Mouse (Mus musculus): Measurements from ENCODE around the gene Nkx2-5. TPM values are rescaled to one million over a fixed set of nuclear protein-coding genes. Genes with fewer than 3 reads are reported as not detected.

The Nkx2-5 gene
- polyA plus RNA-seq, 1 experiment from 2014 or later = 0.66 TPM

DNA sequence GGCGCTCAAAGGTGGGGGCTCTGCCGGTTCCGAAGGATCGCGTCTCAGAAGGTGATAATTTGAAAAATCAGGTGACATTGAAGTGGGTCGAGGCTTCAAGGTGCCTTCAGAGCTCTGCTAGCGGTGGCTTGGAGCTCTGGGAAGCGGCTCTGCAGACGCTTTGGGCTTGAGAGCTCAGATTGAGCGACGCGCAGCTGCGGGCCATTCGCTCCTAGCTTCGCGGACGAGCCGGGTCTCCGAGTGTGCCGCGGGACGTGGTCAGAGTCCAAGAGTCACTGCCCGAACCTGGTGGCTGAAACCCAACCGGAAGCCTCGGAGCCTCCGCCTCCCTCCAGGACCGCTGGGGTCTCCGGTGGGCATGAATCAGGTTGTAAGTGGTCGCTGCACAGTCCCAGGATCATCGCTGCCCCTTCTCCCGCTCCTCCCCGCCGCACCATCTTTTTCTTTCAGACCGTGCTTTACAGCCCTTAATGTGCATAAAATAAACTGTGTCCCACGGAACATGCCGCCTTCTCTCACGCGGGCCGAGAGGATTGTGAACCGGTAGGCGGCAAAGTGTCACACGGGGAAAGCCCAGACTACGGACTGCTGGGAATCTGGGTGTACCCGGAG lies 5.0 kb upstream of the Nkx2-5 start:
- Histone ChIP-seq H3K4me1 (replicated peaks) (peaks cover 15% of the 10 kb centered on the region), H3K36me3 (no peaks in the 10 kb centered on the region), H3K27ac (replicated peaks) (no peak overlapping the region), H3K9ac (no peak overlapping the region), H3K27me3 (peaks cover 95% of the 10 kb centered on the region), H3K4me2 (peak overlapping the region; percentile 24; the same call in 1 of the 2 replicates), H3K9me3 (no peaks in the 10 kb centered on the region), H3K4me3 (peak overlapping the region; percentile 6; the same call in 1 of the 2 replicates)
- no peak for ATAC-seq (ENCODE audit: low read depth)
- under 1% methylated on average over 44 of the region's 44 CpGs for WGBS

DNA sequence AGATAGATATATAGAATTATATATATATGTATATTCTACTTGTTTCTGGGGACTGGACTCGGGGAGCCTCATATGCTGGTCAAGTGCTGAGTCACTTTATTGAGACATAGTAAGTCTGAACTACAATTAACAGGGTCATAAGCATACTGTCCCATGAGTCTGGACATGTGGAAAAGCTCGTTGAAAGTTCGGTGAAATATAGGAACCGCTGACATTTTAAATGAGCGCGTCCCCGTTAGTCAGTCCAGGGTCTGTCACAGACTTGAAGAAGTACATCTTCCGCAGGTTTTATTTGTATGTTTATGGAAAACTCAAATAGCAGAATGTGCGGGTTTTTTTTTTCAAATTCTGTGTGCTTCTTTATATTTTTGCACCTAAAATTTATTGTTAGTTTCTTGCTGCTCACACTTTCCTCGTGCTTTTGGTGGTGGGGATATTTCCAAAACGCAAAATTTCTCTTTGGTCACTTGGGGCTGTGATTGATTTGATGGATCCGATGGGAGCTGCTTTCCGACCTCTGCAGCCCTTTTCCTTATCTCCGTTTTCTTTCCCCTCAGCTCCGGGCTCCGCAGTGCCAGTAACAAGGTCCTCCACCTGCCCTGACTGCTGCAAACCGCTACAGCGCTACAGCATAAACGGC lies 4.4 kb upstream of the Nkx2-5 start:
- H3K4me3 ChIP-seq = 0 out of 2 replicates have a peak overlapping the region, but pooled peaks have one; percentile 6
- no peak for ATAC-seq (ENCODE audit: low read depth)
- WGBS = 3% methylated on average over 19 of the region's 19 CpGs
- H3K9ac ChIP-seq = no peak overlapping the region
- no peaks in the 10 kb centered on the region for H3K9me3 ChIP-seq
- H3K27me3 ChIP-seq = peaks cover 95% of the 10 kb centered on the region
- H3K27ac ChIP-seq (replicated peaks) = no peak overlapping the region
- H3K4me1 ChIP-seq (replicated peaks) = peaks cover 20% of the 10 kb centered on the region
- no peaks in the 10 kb centered on the region for H3K36me3 ChIP-seq
- peak overlapping the region; percentile 24; the same call in 1 of the 2 replicates for H3K4me2 ChIP-seq

DNA sequence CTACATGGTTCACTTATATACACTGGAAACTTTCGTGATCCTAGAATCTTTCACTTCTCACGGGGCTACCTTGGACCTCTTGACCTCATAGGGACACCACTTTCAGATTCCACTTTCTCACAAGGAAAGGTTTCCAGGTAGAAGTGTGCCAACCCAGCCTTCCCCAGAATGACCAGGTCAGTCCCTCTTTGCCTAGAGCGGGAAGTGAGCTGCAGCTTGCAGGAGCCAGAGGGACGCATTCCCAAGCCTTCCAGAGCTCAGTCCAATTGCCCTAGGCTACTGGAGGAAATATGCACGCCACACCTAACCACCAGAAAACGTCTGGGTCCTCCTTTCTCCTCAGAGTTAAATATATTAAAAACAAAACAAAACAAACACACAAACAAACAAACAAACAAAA lies 3.4 kb upstream of the Nkx2-5 start:
- H3K4me2 ChIP-seq = no peak overlapping the region
- WGBS = 3% methylated on average over 6 of the region's 6 CpGs
- no peak overlapping the region for H3K27ac ChIP-seq (replicated peaks)
- H3K36me3 ChIP-seq = no peaks in the 10 kb centered on the region
- peaks cover 22% of the 10 kb centered on the region for H3K4me1 ChIP-seq (replicated peaks)
- no peak overlapping the region for H3K9ac ChIP-seq
- H3K9me3 ChIP-seq = no peaks in the 10 kb centered on the region
- no peak for ATAC-seq (ENCODE audit: low read depth)
- H3K4me3 ChIP-seq = no peak overlapping the region
- H3K27me3 ChIP-seq = peaks cover 95% of the 10 kb centered on the region

DNA sequence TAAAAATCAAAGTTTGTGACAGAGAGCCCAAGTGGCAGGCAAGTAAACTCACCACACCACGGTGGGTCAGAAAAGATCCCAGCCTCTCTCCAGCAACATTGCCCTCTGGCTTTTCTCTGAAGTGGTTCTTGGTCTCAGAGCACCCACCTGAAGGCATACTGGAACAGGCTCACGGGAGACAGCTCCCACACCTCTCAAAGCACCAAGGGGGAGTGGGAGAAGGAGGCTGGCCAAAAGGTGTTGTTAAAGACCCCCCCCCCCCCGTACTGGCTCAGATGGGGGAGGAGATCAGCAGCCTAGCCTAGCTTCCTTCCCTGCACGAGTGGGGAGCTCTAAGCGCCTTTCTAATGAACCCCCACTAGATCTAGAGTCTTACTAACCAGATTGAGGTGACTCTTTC lies 3.0 kb upstream of the Nkx2-5 start:
- no peak for ATAC-seq (ENCODE audit: low read depth)
- H3K27ac ChIP-seq (replicated peaks) = no peak overlapping the region
- no peaks in the 10 kb centered on the region for H3K36me3 ChIP-seq
- peaks cover 22% of the 10 kb centered on the region for H3K4me1 ChIP-seq (replicated peaks)
- H3K4me3 ChIP-seq = no peak overlapping the region
- H3K27me3 ChIP-seq = peaks cover 95% of the 10 kb centered on the region
- no peak overlapping the region for H3K9ac ChIP-seq
- no peaks in the 10 kb centered on the region for H3K9me3 ChIP-seq
- no peak overlapping the region for H3K4me2 ChIP-seq
- WGBS = 1% methylated on average over 5 of the region's 5 CpGs

DNA sequence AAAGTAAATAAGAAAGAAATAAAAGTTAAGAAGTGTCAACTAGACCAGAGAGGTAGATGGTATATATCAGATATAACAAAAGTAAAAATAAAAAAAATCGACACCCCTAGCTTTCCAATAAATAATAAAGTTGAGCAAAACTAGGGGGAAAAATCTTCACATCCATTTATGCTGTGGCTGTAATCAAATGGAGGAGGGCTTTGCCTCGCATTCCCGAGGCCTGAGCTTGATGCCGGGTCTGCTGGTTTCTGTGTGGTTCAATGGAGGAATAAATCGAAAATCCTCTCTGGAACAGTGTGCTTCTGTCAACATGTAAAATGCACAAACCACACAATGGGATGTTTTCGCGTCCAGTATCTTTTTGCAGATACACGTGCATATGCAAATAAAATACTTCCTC lies 1.6 kb upstream of the Nkx2-5 start:
- ATAC-seq (ENCODE audit: low read depth) = no peak
- WGBS = 7% methylated on average over 8 of the region's 8 CpGs
- H3K9ac ChIP-seq = no peak overlapping the region
- no peak overlapping the region for H3K4me3 ChIP-seq
- peaks cover 95% of the 10 kb centered on the region for H3K27me3 ChIP-seq
- H3K27ac ChIP-seq (replicated peaks) = no peak overlapping the region
- H3K4me2 ChIP-seq = no peak overlapping the region
- H3K36me3 ChIP-seq = no peaks in the 10 kb centered on the region
- no peaks in the 10 kb centered on the region for H3K9me3 ChIP-seq
- peaks cover 22% of the 10 kb centered on the region for H3K4me1 ChIP-seq (replicated peaks)

DNA sequence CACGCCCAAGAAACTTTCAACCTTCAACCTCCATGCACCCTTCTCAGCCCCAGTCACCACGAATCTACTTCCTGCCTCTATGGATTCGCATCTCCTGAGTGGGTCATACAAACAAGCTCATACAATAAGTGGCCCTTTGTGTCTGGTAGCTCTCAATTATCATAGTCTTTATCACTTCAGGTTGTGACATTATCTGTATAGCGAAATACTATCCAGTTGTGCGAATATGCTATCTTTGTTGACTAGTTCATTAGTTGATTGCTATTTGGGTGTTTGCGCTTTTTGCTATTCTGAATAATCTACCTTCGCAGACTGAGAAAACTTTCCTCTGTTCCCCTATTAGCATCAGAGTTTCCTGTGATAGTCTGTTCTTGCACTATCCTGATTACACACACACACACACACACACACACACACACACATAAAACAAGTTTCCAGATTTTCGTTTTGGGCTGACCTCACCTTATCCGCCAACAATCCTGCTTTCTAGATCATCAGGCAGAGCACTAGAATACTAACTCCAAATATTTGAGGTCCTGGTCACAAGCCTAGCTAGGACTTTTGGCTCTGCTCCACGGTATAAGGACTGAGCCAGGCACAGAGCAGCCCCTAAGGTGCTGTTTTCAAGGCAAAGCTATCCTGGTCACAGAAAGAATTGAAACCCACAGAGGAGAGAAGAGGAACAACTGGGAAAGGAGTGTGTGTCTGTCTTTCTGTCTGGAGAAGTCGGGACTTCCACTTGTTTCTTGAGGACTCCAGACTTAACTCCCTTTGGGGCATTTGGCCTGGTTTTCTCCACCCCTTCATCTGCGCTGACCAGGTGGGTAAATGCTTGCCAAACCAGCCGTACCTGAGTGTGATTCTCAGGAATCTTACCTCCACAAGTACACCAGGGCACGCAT lies 591 bp upstream of the Nkx2-5 start:
- H3K27ac ChIP-seq (replicated peaks) = no peak overlapping the region
- H3K4me1 ChIP-seq (replicated peaks) = peaks cover 17% of the 10 kb centered on the region
- WGBS = 4% methylated on average over 14 of the region's 14 CpGs
- no peak for ATAC-seq (ENCODE audit: low read depth)
- H3K9me3 ChIP-seq = no peaks in the 10 kb centered on the region
- no peak overlapping the region for H3K4me3 ChIP-seq
- no peak overlapping the region for H3K9ac ChIP-seq
- H3K36me3 ChIP-seq = no peaks in the 10 kb centered on the region
- H3K27me3 ChIP-seq = peaks cover 95% of the 10 kb centered on the region
- no peak overlapping the region for H3K4me2 ChIP-seq

DNA sequence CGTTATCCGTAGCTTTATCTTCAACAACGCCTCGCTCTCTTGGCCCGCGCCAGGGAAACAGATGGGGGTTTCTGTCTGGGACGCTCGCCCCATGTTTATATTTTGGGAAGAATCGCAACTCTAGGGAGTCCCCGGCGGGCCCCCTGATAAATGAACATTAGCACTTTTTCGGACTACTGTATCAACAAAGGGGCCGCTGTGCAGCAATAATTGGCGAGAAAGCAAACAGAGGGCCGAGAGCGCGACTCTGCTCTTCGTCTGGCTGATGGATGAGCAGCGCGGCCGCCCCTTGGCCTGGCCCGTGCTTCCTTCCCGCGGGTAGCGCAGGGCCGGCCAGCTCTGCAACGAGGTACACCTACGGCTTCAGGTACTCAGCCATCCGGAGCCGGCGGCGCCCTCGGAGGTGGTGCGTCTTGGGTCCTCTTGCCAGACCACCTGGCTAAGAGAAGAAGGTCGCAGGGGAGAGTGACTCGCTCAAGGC lies 398 bp downstream of the Nkx2-5 start:
- no peak overlapping the region for H3K4me2 ChIP-seq
- under 1% methylated on average over 36 of the region's 36 CpGs for WGBS

DNA sequence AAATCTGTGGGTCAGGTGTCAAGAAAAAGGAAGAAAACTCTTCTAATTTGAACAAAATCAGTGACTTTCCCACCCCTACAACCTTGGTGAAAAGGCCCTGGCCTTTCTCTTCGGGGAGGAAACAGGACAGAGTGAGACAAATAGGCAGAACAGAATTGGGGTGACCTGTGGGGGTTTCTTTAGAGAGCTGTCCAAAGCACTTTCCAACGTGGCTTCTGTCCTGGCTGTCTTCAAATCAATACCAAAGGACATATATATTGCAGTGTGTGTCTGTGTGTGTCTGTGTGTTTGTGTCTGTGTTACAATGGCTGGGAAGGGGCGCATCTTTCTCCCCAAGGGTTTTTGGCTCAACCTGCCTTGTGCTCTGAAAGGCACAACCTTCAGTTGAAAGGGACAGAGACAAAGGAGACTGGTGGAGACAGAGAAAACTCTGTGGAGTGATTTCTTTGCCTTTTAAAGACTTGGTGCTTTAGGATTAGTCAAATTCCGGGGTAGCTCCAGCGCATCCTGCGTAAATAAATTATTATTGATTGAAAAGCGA lies 1.0 kb downstream of the Nkx2-5 start:
- H3K36me3 ChIP-seq = no peaks in the 10 kb centered on the region

More for the DNA sequence above, 398 bp downstream of the Nkx2-5 start:
- Histone ChIP-seq H3K9ac (no peak overlapping the region), H3K4me1 (replicated peaks) (peaks cover 10% of the 10 kb centered on the region), H3K4me3 (no peak overlapping the region), H3K27ac (replicated peaks) (no peak overlapping the region), H3K36me3 (no peaks in the 10 kb centered on the region), H3K9me3 (no peaks in the 10 kb centered on the region), H3K27me3 (peaks cover 95% of the 10 kb centered on the region)
- ATAC-seq (ENCODE audit: low read depth) = no peak

DNA sequence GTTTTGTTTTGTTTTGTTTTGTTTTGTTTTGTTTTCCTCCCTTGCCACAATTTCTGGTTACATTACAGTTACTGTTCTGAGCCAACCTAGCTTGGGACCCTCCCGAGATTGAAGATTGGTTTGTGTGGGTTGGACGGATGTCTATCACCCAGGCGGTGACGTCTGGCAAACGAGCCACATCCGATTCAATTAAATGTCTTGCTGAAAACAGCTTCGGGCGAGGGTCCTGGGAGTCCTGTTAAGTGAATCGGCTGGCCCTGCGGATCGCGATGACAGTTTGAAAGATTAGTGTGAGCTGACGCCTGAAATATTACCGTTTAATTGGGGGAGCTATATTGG lies 1.6 kb downstream of the Nkx2-5 start:
- no peak overlapping the region for H3K4me2 ChIP-seq
- peaks cover 97% of the 10 kb centered on the region for H3K27me3 ChIP-seq
- H3K9ac ChIP-seq = no peak overlapping the region
- no peak overlapping the region for H3K27ac ChIP-seq (replicated peaks)
- WGBS = under 1% methylated on average over 14 of the region's 14 CpGs
- peaks cover 15% of the 10 kb centered on the region for H3K4me1 ChIP-seq (replicated peaks)
- H3K9me3 ChIP-seq = no peaks in the 10 kb centered on the region
- H3K36me3 ChIP-seq = no peaks in the 10 kb centered on the region
- H3K4me3 ChIP-seq = no peak overlapping the region
- ATAC-seq (ENCODE audit: low read depth) = no peak

More for the DNA sequence above, 1.0 kb downstream of the Nkx2-5 start:
- no peak for ATAC-seq (ENCODE audit: low read depth)
- H3K27me3 ChIP-seq = peaks cover 96% of the 10 kb centered on the region
- H3K4me3 ChIP-seq = no peak overlapping the region
- H3K27ac ChIP-seq (replicated peaks) = no peak overlapping the region
- no peak overlapping the region for H3K4me2 ChIP-seq
- H3K4me1 ChIP-seq (replicated peaks) = peaks cover 15% of the 10 kb centered on the region
- H3K9ac ChIP-seq = no peak overlapping the region
- WGBS = 2% methylated on average over 7 of the region's 7 CpGs
- H3K9me3 ChIP-seq = no peaks in the 10 kb centered on the region

DNA sequence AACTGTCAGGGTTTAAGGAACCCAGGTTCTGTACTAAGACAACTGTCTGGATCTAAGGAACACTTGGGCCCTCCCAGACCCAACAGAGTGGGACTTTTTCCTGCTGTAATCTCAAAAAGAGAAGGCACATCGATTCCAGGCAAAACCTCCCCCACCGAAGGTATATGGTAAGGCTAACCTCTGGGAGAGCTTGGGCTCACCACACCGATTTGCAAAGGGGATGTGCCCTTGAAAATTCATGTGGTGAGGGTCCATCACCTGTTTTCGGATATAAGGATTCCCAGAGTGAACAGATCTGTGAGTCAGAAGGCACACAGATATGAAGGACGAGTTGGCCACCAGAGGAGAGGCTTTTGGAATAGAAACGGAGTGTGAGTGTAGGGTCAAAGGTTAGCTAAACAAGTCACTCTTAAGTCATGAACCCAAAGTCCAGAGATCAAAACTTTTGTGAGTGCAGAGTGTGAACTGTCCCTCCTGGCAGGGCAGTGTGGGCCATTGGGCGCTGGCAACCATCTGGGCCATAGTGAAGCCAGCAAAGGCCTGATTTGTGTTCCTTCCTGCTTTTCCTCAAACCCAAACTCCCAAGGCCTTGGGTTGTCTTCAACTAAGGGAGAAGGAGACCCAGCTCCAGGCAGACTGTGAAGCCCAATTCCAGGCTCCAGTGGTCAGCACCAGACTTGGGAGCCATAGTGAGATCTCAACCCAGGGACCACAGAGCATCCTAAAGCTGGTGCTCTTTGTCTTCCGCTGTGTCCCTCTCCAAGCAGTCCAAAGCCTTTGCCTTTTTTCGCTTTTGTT lies 2.2 kb downstream of the Nkx2-5 start:
- Histone ChIP-seq H3K9ac (no peak overlapping the region), H3K4me2 (no peak overlapping the region), H3K9me3 (no peaks in the 10 kb centered on the region), H3K27me3 (peaks cover 97% of the 10 kb centered on the region), H3K27ac (replicated peaks) (no peak overlapping the region), H3K4me1 (replicated peaks) (peaks cover 15% of the 10 kb centered on the region), H3K4me3 (no peak overlapping the region), H3K36me3 (no peaks in the 10 kb centered on the region)
- no peak for ATAC-seq (ENCODE audit: low read depth)
- 4% methylated on average over 9 of the region's 9 CpGs for WGBS

DNA sequence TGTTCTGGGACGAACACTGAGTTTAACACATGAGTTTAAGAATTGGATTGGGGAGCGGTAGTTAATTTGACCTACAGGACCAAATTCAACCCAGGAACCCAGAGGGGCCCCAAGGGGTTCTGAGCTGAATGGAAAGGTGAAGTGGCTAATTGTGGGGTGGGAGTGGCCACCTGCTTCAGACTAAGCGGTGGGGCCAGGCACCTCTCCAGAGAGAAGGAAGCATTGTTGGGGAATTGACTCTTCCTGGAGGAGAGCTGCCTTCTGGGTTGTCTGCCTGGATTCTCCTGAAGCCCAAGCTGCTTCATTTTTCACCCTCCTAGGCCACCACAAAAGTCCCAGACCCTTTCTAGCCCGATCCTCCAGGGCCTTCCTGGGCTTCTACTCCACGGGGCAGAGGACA lies 2.8 kb downstream of the Nkx2-5 start:
- no peak overlapping the region for H3K9ac ChIP-seq
- H3K4me3 ChIP-seq = no peak overlapping the region
- no peak overlapping the region for H3K4me2 ChIP-seq
- no peaks in the 10 kb centered on the region for H3K9me3 ChIP-seq
- WGBS = 2% methylated on average over 5 of the region's 5 CpGs
- H3K27me3 ChIP-seq = peaks cover 97% of the 10 kb centered on the region
- peaks cover 15% of the 10 kb centered on the region for H3K4me1 ChIP-seq (replicated peaks)
- no peak overlapping the region for H3K27ac ChIP-seq (replicated peaks)
- no peak for ATAC-seq (ENCODE audit: low read depth)
- no peaks in the 10 kb centered on the region for H3K36me3 ChIP-seq
